Mouse (Mus musculus) liver, postnatal 0 days (tissue): Measurements from ENCODE around the gene Tbc1d1.

ENCODE experiments used
- CTCF ChIP-seq: sonication (generic); IDR thresholded peaks from 2 replicates; pipeline ENCODE4 v1.5.1; 2016; ENCODE audit warnings: antibody characterized with exemption, low read depth
- EP300 ChIP-seq: IDR thresholded peaks from 2 replicates; pipeline ENCODE4 v1.6.1; 2016; ENCODE audit warnings: antibody characterized with exemption, low read depth, mild to moderate bottlenecking

- TF ChIP-seq CTCF: no peak
- TF ChIP-seq EP300: no peak
Measured at GRCm38 (mm10) chr5:64196250-64196865, 40.3 kb downstream of the Tbc1d1 start.
